In genomic region chr15:99226090-99226489, GRCm38 (mm10) we compare ENCODE assay signal across 13 mouse cellular contexts. TPM values are rescaled to one million over a fixed set of nuclear protein-coding genes. Genes with fewer than 3 reads are reported as not detected.
DNase-seq lines count a peak whose midpoint lies in the region; ATAC-seq and TF ChIP-seq lines count a peak whose summit lies in the region.
"Had no signal": no experiment of that assay in that cellular context is flagged by ENCODE, and none has a peak within 500 bp of the region (broad histone marks: within the 10 kb centered on the region; RNA-seq: fewer than 3 reads in every experiment).

No protein-coding gene starts in this region.

- H3K27ac ChIP-seq in forebrain, embryonic 10.5 days = no peak overlapping the region
- no peak overlapping the region for H3K27ac ChIP-seq in forebrain, embryonic 12.5 days
- H3K27ac ChIP-seq in left cerebral cortex, adult 2 months = peak overlapping the region; percentile 86
- no peak overlapping the region for H3K27ac ChIP-seq in embryonic facial prominence, embryonic 14.5 days (replicated peaks; ENCODE audit: low read depth, low read length)
- no peak overlapping the region for H3K27ac ChIP-seq in limb, embryonic 14.5 days (replicated peaks; ENCODE audit: low read depth, low read length)
- H3K27ac ChIP-seq: liver, embryonic 14.5 days had no signal

- no peak for DNase-seq in forebrain, embryonic 10.5 days (ENCODE audit: extremely low spot score, low spot score)
- DNase-seq in left cerebral cortex, adult 2 months (ENCODE audit: extremely low spot score in 1 of 2, low spot score in 2 of 2) = no peak
- no peak for DNase-seq in left cerebral cortex, adult 18-20 months (ENCODE audit: low spot score in 2 of 2)
- DNase-seq in embryonic facial prominence, embryonic 14.5 days (ENCODE audit: low spot score) = no peak
- no peak for DNase-seq in limb, embryonic 14.5 days (ENCODE audit: low spot score)
- DNase-seq in frontal cortex, postnatal 10 days (ENCODE audit: low spot score in 2 of 2) = no peak
- no peak for DNase-seq in B cell, adult 2 months
- DNase-seq: adrenal gland, adult 8-10 months; heart, adult 18-20 months; kidney, adult 2 months had no signal

- ATAC-seq in forebrain, embryonic 12.5 days (ENCODE audit: low FRiP score) = no peak
- ATAC-seq in embryonic facial prominence, embryonic 14.5 days (ENCODE audit: low read depth) = no peak
- no peak for ATAC-seq in limb, embryonic 14.5 days (ENCODE audit: low FRiP score, low read depth)

- peaks cover 100% of the 10 kb centered on the region for H3K27me3 ChIP-seq in forebrain, embryonic 10.5 days (ENCODE audit: poor library complexity, severe bottlenecking)
- peaks cover 100% of the 10 kb centered on the region for H3K27me3 ChIP-seq in forebrain, embryonic 12.5 days
- H3K27me3 ChIP-seq in embryonic facial prominence, embryonic 14.5 days (replicated peaks; ENCODE audit: control insufficient read depth, insufficient read depth, low read length) = peaks cover 84% of the 10 kb centered on the region
- peaks cover 85% of the 10 kb centered on the region for H3K27me3 ChIP-seq in limb, embryonic 14.5 days (ENCODE audit: control insufficient read depth, insufficient read depth, low read length)

- no peaks in the 10 kb centered on the region for H3K36me3 ChIP-seq in forebrain, embryonic 10.5 days (replicated peaks)
- no peaks in the 10 kb centered on the region for H3K36me3 ChIP-seq in forebrain, embryonic 12.5 days (replicated peaks)
- no peaks in the 10 kb centered on the region for H3K36me3 ChIP-seq in embryonic facial prominence, embryonic 14.5 days (ENCODE audit: control insufficient read depth, insufficient read depth, low read length)
- H3K36me3 ChIP-seq in limb, embryonic 14.5 days (ENCODE audit: control insufficient read depth, insufficient read depth, low read length) = no peaks in the 10 kb centered on the region

- WGBS in forebrain, embryonic 10.5 days = 14% methylated on average over 14 of the region's 14 CpGs
- 13% methylated on average over 14 of the region's 14 CpGs for WGBS in forebrain, embryonic 12.5 days
- WGBS in embryonic facial prominence, embryonic 14.5 days = 22% methylated on average over 14 of the region's 14 CpGs
- 17% methylated on average over 14 of the region's 14 CpGs for WGBS in limb, embryonic 14.5 days

- intact Hi-C loops in left cerebral cortex, adult 2 months (cut with DNase I) = no loop called here

- no peak for TF ChIP-seq CTCF in left cerebral cortex, adult 2 months (IDR thresholded peaks at IDR 0.05)

- no peak for TF ChIP-seq POLR2A in limb, embryonic 14.5 days (IDR thresholded peaks at IDR 0.05; ENCODE audit: borderline replicate concordance, extremely low read depth, insufficient read depth, insufficient read length)

- no peak overlapping the region for H3K4me2 ChIP-seq in forebrain, embryonic 12.5 days
- H3K4me2 ChIP-seq in embryonic facial prominence, embryonic 14.5 days (ENCODE audit: low read depth, low read length) = peak overlapping the region; percentile 81
- peak overlapping the region; percentile 61; the same call in 1 of the 2 replicates for H3K4me2 ChIP-seq in limb, embryonic 14.5 days (replicated peaks; ENCODE audit: low read depth, low read length, severe bottlenecking)

- H3K9ac ChIP-seq in forebrain, embryonic 12.5 days = no peak overlapping the region
- no peak overlapping the region; the same call in 1 of the 2 replicates for H3K9ac ChIP-seq in embryonic facial prominence, embryonic 14.5 days (ENCODE audit: low read depth, low read length)
- no peak overlapping the region for H3K9ac ChIP-seq in limb, embryonic 14.5 days (ENCODE audit: low read depth, low read length, severe bottlenecking)
- H3K9ac ChIP-seq: liver, embryonic 14.5 days had no signal

- H3K9me3 ChIP-seq in forebrain, embryonic 10.5 days = no peaks in the 10 kb centered on the region
- no peaks in the 10 kb centered on the region for H3K9me3 ChIP-seq in forebrain, embryonic 12.5 days
- H3K9me3 ChIP-seq in embryonic facial prominence, embryonic 14.5 days (ENCODE audit: control insufficient read depth, low read length) = no peaks in the 10 kb centered on the region
- H3K9me3 ChIP-seq in limb, embryonic 14.5 days (ENCODE audit: control insufficient read depth, low read length) = no peaks in the 10 kb centered on the region
- H3K9me3 ChIP-seq: megakaryocyte, embryonic 14.5 days had no signal

- peak overlapping the region; percentile 50; the same call in 1 of the 2 replicates for H3K4me3 ChIP-seq in forebrain, embryonic 10.5 days
- no peak overlapping the region for H3K4me3 ChIP-seq in forebrain, embryonic 12.5 days (replicated peaks)
- H3K4me3 ChIP-seq in left cerebral cortex, adult 2 months = peak overlapping the region; percentile 64
- H3K4me3 ChIP-seq in embryonic facial prominence, embryonic 14.5 days (ENCODE audit: low read depth, low read length) = peak overlapping the region; percentile 49; the same call in 1 of the 2 replicates
- peak overlapping the region; percentile 37; the same call in 1 of the 2 replicates for H3K4me3 ChIP-seq in limb, embryonic 14.5 days (replicated peaks; ENCODE audit: low read length)
- H3K4me3 ChIP-seq: megakaryocyte, embryonic 14.5 days had no signal

- H3K4me1 ChIP-seq in forebrain, embryonic 10.5 days = peaks cover 64% of the 10 kb centered on the region
- peaks cover 37% of the 10 kb centered on the region for H3K4me1 ChIP-seq in forebrain, embryonic 12.5 days
- peaks cover 18% of the 10 kb centered on the region for H3K4me1 ChIP-seq in embryonic facial prominence, embryonic 14.5 days (ENCODE audit: control insufficient read depth, insufficient read depth, low read length)
- H3K4me1 ChIP-seq in limb, embryonic 14.5 days (ENCODE audit: control insufficient read depth, insufficient read depth, low read length) = peaks cover 33% of the 10 kb centered on the region

RNA-seq across cellular contexts. Expression of gene Kcnh3, which starts 1.4 kb away (rescaled TPM):
- 0.17 TPM in 1 of 2 replicates, not detected in the other for polyA plus RNA-seq in forebrain, embryonic 10.5 days (2016; fragmentation: Nextera tagmentation; extraction: Ambion mirVana)
- polyA plus RNA-seq in forebrain, embryonic 12.5 days (2016; fragmentation: Nextera tagmentation; extraction: Ambion mirVana) = 0.60 and 0.83 TPM in 2 replicates
- 100 to 1,000 TPM; 174 to 180 TPM for total RNA-seq in left cerebral cortex, adult 2 months (2021)
- total RNA-seq in left cerebral cortex, adult 18-20 months (2021) = 100 to 1,000 TPM; 160 to 178 TPM
- 1.5 TPM in 2 replicates for polyA plus RNA-seq in embryonic facial prominence, embryonic 14.5 days (2014; fragmentation: Nextera tagmentation; extraction: Ambion mirVana)
- 1.6 and 1.9 TPM in 2 replicates for polyA plus RNA-seq in limb, embryonic 14.5 days (2012; rRNA removed)
- polyA plus RNA-seq in limb, embryonic 14.5 days (2014; fragmentation: Nextera tagmentation; extraction: Ambion mirVana) = 0.55 and 0.58 TPM in 2 replicates

RNA-seq across cellular contexts. Expression of gene Mcrs1, which starts 25.7 kb away (rescaled TPM):
- polyA plus RNA-seq in forebrain, embryonic 10.5 days (2016; fragmentation: Nextera tagmentation; extraction: Ambion mirVana) = 192 and 203 TPM in 2 replicates
- 185 and 188 TPM in 2 replicates for polyA plus RNA-seq in forebrain, embryonic 12.5 days (2016; fragmentation: Nextera tagmentation; extraction: Ambion mirVana)
- 10 to 100 TPM; 77.3 to 81.0 TPM for total RNA-seq in left cerebral cortex, adult 2 months (2021)
- total RNA-seq in left cerebral cortex, adult 18-20 months (2021) = 10 to 100 TPM; 82.3 to 83.1 TPM
- polyA plus RNA-seq in embryonic facial prominence, embryonic 14.5 days (2014; fragmentation: Nextera tagmentation; extraction: Ambion mirVana) = 115 and 130 TPM in 2 replicates
- polyA plus RNA-seq in limb, embryonic 14.5 days (2012; rRNA removed) = 88.5 and 113 TPM in 2 replicates
- polyA plus RNA-seq in limb, embryonic 14.5 days (2014; fragmentation: Nextera tagmentation; extraction: Ambion mirVana) = 130 and 139 TPM in 2 replicates
